Mouse (Mus musculus): ENCODE measurements around the gene Asap2. TPM values are rescaled to one million over a fixed set of nuclear protein-coding genes. Genes with fewer than 3 reads are reported as not detected.
"Not testable (repeated sequence)": the region's sequence is repeated elsewhere in the genome, so short reads cannot be mapped to it uniquely, and the experiment has no call there.

The Asap2 gene
- polyA plus RNA-seq (2011; ENCODE audit: insufficient read depth, insufficient read length, low replicate concordance, missing spikeins): 3.3 and 6.6 TPM in 2 replicates

- WGBS: under 1% methylated on average over 23 of the region's 38 CpGs
- H3K27ac ChIP-seq (ENCODE audit: control insufficient read depth, insufficient read depth, low read depth, low read length, poor library complexity); H3K4me1 ChIP-seq (ENCODE audit: control insufficient read depth, insufficient read depth, low read length): not testable (repeated sequence)
- peak within 1 kb of the TSS; percentile 14 for H3K4me3 ChIP-seq (replicated peaks; ENCODE audit: control insufficient read depth, low read depth, low read length)
Measured at GRCm38 (mm10) chr12:20990132-20990531, at the start of gene Asap2. Asap2 (plus strand) TSS chr12:20990459.

GRCm38 (mm10) chr12:20947051-20947997 lies 42.9 kb upstream of the Asap2 start:
- not testable (repeated sequence) for H3K4me3 ChIP-seq (replicated peaks; ENCODE audit: control insufficient read depth, low read depth, low read length); H3K4me1 ChIP-seq (ENCODE audit: control insufficient read depth, insufficient read depth, low read length); H3K27ac ChIP-seq (ENCODE audit: control insufficient read depth, insufficient read depth, low read depth, low read length, poor library complexity)
- 65% methylated on average over 9 of the region's 9 CpGs for WGBS

GRCm38 (mm10) chr12:20990579-20990978 lies 320 bp downstream of the Asap2 start:
- H3K4me1 ChIP-seq (ENCODE audit: control insufficient read depth, insufficient read depth, low read length); H3K27ac ChIP-seq (ENCODE audit: control insufficient read depth, insufficient read depth, low read depth, low read length, poor library complexity): not testable (repeated sequence)
- peak overlapping the region; percentile 14 for H3K4me3 ChIP-seq (replicated peaks; ENCODE audit: control insufficient read depth, low read depth, low read length)
- under 1% methylated on average over 46 of the region's 52 CpGs for WGBS

- not testable (repeated sequence) for H3K4me1 ChIP-seq (ENCODE audit: control insufficient read depth, insufficient read depth, low read length); H3K4me3 ChIP-seq (replicated peaks; ENCODE audit: control insufficient read depth, low read depth, low read length); H3K27ac ChIP-seq (ENCODE audit: control insufficient read depth, insufficient read depth, low read depth, low read length, poor library complexity)
- WGBS: 59% methylated on average over 6 of the region's 6 CpGs
- TF ChIP-seq CTCF (IDR thresholded peaks at IDR 0.05; ENCODE audit: control insufficient read depth, insufficient read depth, low read length): peak; percentile 9; the same call in 1 of the 2 replicates
Measured at GRCm38 (mm10) chr12:21030875-21031274, 40.6 kb downstream of the Asap2 start.

GRCm38 (mm10) chr12:21046716-21047115 lies 56.5 kb downstream of the Asap2 start:
- H3K4me3 ChIP-seq (replicated peaks; ENCODE audit: control insufficient read depth, low read depth, low read length); H3K27ac ChIP-seq (ENCODE audit: control insufficient read depth, insufficient read depth, low read depth, low read length, poor library complexity); H3K4me1 ChIP-seq (ENCODE audit: control insufficient read depth, insufficient read depth, low read length): not testable (repeated sequence)
- 88% methylated on average over 9 of the region's 9 CpGs for WGBS

- not testable (repeated sequence) for H3K27ac ChIP-seq (ENCODE audit: control insufficient read depth, insufficient read depth, low read depth, low read length, poor library complexity); H3K4me3 ChIP-seq (replicated peaks; ENCODE audit: control insufficient read depth, low read depth, low read length); H3K4me1 ChIP-seq (ENCODE audit: control insufficient read depth, insufficient read depth, low read length)
- WGBS: 23% methylated on average over 4 of the region's 4 CpGs
Measured at GRCm38 (mm10) chr12:21075731-21076130, 85.5 kb downstream of the Asap2 start.

- peak; percentile 22; the same call in 1 of the 2 replicates for TF ChIP-seq CTCF (IDR thresholded peaks at IDR 0.05; ENCODE audit: control insufficient read depth, insufficient read depth, low read length)
- H3K27ac ChIP-seq (ENCODE audit: control insufficient read depth, insufficient read depth, low read depth, low read length, poor library complexity); H3K4me1 ChIP-seq (ENCODE audit: control insufficient read depth, insufficient read depth, low read length); H3K4me3 ChIP-seq (replicated peaks; ENCODE audit: control insufficient read depth, low read depth, low read length): not testable (repeated sequence)
- 26% methylated on average over 1 of the region's 1 CpGs for WGBS
Measured at GRCm38 (mm10) chr12:21090168-21090567, 99.9 kb downstream of the Asap2 start.

GRCm38 (mm10) chr12:21092446-21092845 lies 102.2 kb downstream of the Asap2 start:
- 71% methylated on average over 1 of the region's 1 CpGs for WGBS
- H3K4me1 ChIP-seq (ENCODE audit: control insufficient read depth, insufficient read depth, low read length); H3K4me3 ChIP-seq (replicated peaks; ENCODE audit: control insufficient read depth, low read depth, low read length); H3K27ac ChIP-seq (ENCODE audit: control insufficient read depth, insufficient read depth, low read depth, low read length, poor library complexity): not testable (repeated sequence)

GRCm38 (mm10) chr12:21097806-21098325 lies 107.6 kb downstream of the Asap2 start:
- 62% methylated on average over 3 of the region's 3 CpGs for WGBS
- not testable (repeated sequence) for H3K27ac ChIP-seq (ENCODE audit: control insufficient read depth, insufficient read depth, low read depth, low read length, poor library complexity); H3K4me1 ChIP-seq (ENCODE audit: control insufficient read depth, insufficient read depth, low read length); H3K4me3 ChIP-seq (replicated peaks; ENCODE audit: control insufficient read depth, low read depth, low read length)

- TF ChIP-seq CTCF (IDR thresholded peaks at IDR 0.05; ENCODE audit: control insufficient read depth, insufficient read depth, low read length): peak; percentile 45; the same call in 1 of the 2 replicates
- WGBS: 2% methylated on average over 8 of the region's 8 CpGs
- H3K4me3 ChIP-seq (replicated peaks; ENCODE audit: control insufficient read depth, low read depth, low read length): peak overlapping the region; percentile 63
- H3K27ac ChIP-seq (ENCODE audit: control insufficient read depth, insufficient read depth, low read depth, low read length, poor library complexity); H3K4me1 ChIP-seq (ENCODE audit: control insufficient read depth, insufficient read depth, low read length): not testable (repeated sequence)
Measured at GRCm38 (mm10) chr12:21111116-21111475, 120.8 kb downstream of the Asap2 start.

Data from bone marrow, adult 2 months (tissue).